Mouse (Mus musculus) thymus, postnatal 14 days (tissue): ENCODE data around the gene Gm9789.
"Not testable (repeated sequence)": the region's sequence is repeated elsewhere in the genome, so short reads cannot be mapped to it uniquely, and the experiment has no call there.

Experiments
- DNase-seq: peaks from one replicate; pipeline ENCODE4 v3.0.0; 2021

The Gm9789 gene

DNA sequence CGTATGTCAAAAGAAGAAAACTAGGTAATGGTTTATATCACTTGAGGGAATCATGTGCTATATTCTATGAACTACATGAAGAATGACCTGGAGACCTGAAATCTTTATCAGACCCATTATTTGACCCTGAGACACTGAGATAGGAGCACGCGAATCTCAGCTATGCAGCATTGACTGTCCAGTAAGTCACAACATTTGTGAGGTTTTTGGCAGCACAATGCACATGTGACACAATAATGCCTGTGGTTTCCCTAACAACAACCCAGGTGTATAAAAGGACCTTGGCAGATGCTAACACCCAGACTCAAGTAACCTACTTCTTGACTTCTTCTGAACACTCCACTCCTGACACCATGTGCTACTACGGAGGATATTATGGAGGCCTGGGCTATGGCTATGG lies at the start of gene Gm9789:
Gm9789 (plus strand) TSS at position 301 of the 400 bp plus-strand sequence.
- DNase-seq: no peak

GRCm38 (mm10) chr16:89140551-89140950 lies 17.2 kb upstream of the Gm9789 start, which contains the start of gene Gm6358:
Gene Gm6358 (plus strand): TSS chr16:89140851.
- no peak for DNase-seq

- DNase-seq: no peak
These were observed 7.0 kb upstream of the Gm9789 start, which contains the start of gene Gm10061 for GRCm38 (mm10) chr16:89150786-89151185. Gene Gm10061 (plus strand): TSS chr16:89151086.

DNA sequence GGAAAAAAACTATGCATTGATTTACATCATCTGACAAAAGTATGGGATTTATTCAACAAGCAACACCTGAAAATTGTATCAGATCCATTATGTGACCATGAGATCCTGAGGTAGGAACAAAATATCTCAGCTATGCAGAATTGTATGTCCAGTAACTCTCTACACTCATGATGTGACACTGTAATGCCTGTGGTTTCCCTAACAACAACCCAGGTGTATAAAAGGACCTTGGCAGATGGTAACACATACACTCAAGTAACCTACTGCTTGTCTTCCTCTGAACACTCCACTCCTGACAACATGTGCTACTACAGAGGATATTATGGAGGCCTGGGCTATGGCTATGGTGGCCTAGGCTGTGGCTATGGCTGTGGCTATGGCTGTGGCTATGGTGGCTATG lies 11.4 kb downstream of the Gm9789 start, which contains the start of gene Gm7735:
Gm7735 (plus strand) TSS at position 301 of the 400 bp plus-strand sequence.
- DNase-seq: not testable (repeated sequence)

DNA sequence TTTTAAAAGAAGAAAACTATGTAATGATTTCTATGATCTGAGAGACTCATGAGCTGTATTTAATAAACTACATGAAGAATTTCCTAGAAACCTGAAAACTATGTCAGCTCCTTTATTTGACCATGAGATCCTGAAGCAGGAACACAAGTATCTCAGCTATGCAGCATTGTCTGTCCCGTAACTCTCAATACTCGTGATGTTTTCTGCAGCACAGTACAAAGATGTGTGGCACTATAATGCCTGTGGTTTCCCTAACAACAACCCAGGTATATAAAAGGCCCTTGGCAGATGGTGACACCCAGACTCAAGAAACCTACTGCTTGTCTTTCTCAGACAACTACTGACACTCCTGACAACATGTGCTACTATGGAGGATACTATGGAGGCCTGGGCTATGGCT lies 16.7 kb downstream of the Gm9789 start, which contains the start of gene 1110057P08Rik:
1110057P08Rik (plus strand) TSS at position 301 of the 400 bp plus-strand sequence.
- DNase-seq: no peak

DNA sequence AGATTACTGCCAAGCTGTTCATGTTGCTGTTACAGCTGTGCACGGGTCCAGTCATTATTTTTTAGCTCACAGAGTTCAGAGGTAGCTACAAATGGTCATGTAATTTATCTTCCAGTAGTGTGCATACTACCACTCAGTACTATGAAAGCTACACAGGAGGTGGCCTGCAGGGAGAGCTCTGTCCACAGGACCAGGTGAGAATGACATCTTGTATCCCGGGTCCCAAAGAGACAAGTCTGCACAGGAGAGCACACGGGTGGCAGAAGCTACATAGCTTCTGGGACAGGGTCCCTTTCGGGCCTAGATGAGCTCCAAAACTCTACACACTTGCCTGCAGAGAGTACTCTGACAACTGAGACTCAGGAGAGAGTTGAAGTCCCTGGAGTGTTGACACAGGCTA lies 30.9 kb downstream of the Gm9789 start:
- no peak for DNase-seq

DNA sequence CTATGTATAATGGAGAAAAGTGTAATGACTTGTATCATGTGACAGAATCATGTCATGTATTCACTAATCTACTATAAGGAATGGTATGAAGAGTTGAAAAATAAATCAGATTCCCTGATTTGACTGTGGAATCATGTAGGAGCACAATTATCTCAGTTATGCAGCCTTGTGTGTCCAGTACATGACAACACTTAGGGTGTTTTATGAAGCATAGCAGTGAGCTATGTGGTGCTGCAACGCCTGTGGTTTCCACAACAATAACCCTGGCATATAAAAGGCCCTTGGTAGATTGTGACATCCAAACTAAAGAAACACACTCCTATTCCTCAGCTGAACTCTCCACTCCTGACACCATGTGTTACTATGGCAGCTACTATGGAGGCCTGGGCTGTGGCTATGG lies 47.8 kb downstream of the Gm9789 start, which contains the start of gene Krtap20-2:
Krtap20-2 (plus strand) TSS at position 301 of the 400 bp plus-strand sequence.
- no peak for DNase-seq
